Mouse (Mus musculus): ENCODE results near the gene Pid1. TPM values are rescaled to one million over a fixed set of nuclear protein-coding genes. Genes with fewer than 3 reads are reported as not detected.

Pid1 gene
- polyA plus RNA-seq, 1 experiment from 2014 or later = 62.4 TPM

- ATAC-seq (ENCODE audit: low FRiP score, low read depth) = peak; percentile 39
- no peaks in the 10 kb centered on the region for H3K36me3 ChIP-seq
- WGBS = 27% methylated on average over 6 of the region's 6 CpGs
- no peak overlapping the region for H3K9ac ChIP-seq (replicated peaks)
- H3K4me2 ChIP-seq (replicated peaks) = no peak overlapping the region
- H3K27me3 ChIP-seq = peaks cover 8% of the 10 kb centered on the region
- no peaks in the 10 kb centered on the region for H3K9me3 ChIP-seq
- no peak overlapping the region for H3K4me3 ChIP-seq
- peaks cover 11% of the 10 kb centered on the region; the same call in 1 of the 2 replicates for H3K4me1 ChIP-seq
- H3K27ac ChIP-seq (replicated peaks) = no peak overlapping the region
These were observed 77.3 kb downstream of the Pid1 start for GRCm38 (mm10) chr1:84286682-84287111.

GRCm38 (mm10) chr1:84285620-84286019 lies 78.4 kb downstream of the Pid1 start:
- WGBS = 87% methylated on average over 7 of the region's 7 CpGs
- H3K27ac ChIP-seq (replicated peaks) = no peak overlapping the region
- H3K4me1 ChIP-seq = peaks cover 11% of the 10 kb centered on the region; the same call in 1 of the 2 replicates
- no peak overlapping the region for H3K9ac ChIP-seq (replicated peaks)
- H3K36me3 ChIP-seq = no peaks in the 10 kb centered on the region
- no peak overlapping the region for H3K4me3 ChIP-seq
- no peak overlapping the region for H3K4me2 ChIP-seq (replicated peaks)
- no peak for ATAC-seq (ENCODE audit: low FRiP score, low read depth)
- no peaks in the 10 kb centered on the region for H3K9me3 ChIP-seq
- peaks cover 8% of the 10 kb centered on the region for H3K27me3 ChIP-seq

DNA sequence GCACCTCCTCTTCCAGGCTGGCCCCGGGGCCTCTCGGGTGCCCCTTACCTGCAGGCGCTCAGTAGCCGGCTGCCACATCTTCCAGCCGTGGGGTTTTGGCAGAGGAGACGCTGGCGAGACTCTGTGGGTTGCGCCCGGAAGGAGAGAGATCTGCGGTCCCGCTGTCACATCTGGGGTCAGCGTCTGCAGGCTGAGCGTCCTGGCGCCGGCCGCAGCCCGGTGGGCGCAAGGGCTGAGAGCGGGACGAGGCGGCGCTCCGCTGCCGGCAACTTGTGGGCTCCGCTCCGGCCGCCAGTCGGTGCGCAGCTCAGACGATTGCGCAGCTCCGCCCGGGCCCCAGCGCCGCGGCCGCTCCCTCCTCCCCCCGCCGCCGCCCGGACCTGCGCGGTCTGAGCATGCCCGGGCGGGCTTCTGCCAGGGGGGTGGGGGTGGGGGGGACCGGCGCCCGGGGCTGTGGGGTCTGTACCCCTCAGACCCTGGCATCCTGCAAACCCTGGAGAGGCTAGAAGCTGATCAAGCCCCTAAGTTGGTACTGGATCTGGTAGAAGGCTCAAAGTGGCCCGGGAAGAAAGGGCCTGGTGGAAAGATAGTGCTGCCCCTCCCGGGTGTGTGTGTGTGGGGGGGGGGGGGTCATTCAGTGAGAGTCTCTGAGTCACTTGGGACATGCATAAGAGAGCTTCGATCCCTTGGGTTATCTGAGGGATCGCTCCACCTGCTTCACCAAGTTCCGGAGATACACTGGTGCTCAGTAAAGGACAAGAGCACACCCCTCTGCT lies 79.5 kb downstream of the Pid1 start:
- Histone ChIP-seq H3K4me3 (peak overlapping the region; percentile 64), H3K4me1 (peaks cover 11% of the 10 kb centered on the region; the same call in 1 of the 2 replicates), H3K27me3 (peaks cover 8% of the 10 kb centered on the region), H3K27ac (replicated peaks) (peak overlapping the region; percentile 63), H3K4me2 (replicated peaks) (peak overlapping the region; percentile 84), H3K9ac (replicated peaks) (peak overlapping the region; percentile 69), H3K9me3 (no peaks in the 10 kb centered on the region), H3K36me3 (no peaks in the 10 kb centered on the region)
- ATAC-seq (ENCODE audit: low FRiP score, low read depth) = peak; percentile 91
- 4% methylated on average over 36 of the region's 53 CpGs for WGBS

- no peaks in the 10 kb centered on the region for H3K36me3 ChIP-seq
- peaks cover 11% of the 10 kb centered on the region; the same call in 1 of the 2 replicates for H3K4me1 ChIP-seq
- peak overlapping the region; percentile 84 for H3K4me2 ChIP-seq (replicated peaks)
- H3K27me3 ChIP-seq = peaks cover 8% of the 10 kb centered on the region
- no peaks in the 10 kb centered on the region for H3K9me3 ChIP-seq
- no peak overlapping the region for H3K9ac ChIP-seq (replicated peaks)
- peak overlapping the region; percentile 64 for H3K4me3 ChIP-seq
- ATAC-seq (ENCODE audit: low FRiP score, low read depth) = no peak
- 11% methylated on average over 2 of the region's 2 CpGs for WGBS
- no peak overlapping the region for H3K27ac ChIP-seq (replicated peaks)
These were observed 80.9 kb downstream of the Pid1 start for GRCm38 (mm10) chr1:84283119-84283518.

DNA sequence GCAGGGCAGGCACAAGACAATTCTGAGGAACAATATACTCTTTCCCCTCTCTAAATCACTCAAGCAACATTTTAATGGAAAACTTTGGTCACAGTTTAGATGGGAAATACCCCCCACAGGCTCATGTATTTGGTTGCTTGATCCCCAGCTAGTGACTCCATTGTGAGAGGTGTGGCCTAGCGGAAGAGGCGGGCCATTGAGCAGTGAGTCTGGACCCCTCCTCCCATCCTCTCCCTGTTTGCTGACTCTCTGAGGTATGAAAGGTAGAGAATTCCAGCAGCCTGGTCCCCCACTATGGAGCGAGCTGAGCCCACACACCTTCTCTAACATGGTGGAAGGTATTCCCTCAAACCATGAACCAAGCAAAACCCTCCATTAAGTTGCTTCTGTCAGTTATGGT lies 83.8 kb downstream of the Pid1 start:
- WGBS = 89% methylated on average over 3 of the region's 3 CpGs
- no peak overlapping the region for H3K4me3 ChIP-seq

DNA sequence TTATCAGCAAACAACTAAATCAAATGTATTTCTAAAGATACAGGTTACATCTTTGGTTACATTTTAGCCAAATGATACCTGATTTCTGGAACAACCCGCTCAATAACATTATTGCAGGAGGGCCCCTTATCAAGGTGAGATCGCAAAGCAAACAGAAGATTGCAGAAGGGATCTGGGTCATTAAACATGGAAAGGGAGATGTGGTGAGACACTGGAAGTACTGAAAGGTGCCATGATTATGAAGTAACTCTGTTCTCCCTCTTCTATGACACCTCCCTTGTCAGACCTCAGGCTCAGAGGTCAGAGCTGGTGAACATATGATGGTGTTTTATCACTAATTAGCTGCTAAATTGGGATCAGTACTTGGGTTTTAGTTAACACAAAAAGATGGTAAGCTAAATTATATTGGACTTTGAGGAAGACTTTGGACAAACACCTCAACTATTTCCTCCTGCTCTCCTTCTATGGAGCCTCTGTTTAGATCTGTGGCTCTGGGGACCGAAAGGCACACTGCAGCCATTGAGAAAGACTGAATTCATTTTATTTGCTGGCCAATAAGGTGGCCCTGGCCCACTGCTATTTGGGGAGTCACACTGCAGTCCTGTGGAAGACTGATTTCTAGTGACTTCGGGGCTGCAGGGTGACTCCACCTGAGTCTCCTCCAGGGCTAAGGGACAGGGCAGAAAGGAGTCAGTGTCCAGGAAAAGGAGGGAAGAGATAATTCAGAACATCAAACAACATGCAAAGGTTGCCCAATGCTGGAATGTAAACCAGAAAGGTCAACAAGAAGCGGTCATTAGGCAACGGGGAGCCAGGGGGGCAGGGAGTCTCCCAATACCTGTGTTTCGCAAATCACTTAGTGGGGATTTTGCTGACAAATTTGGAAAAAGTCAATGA lies 85.4 kb downstream of the Pid1 start:
- ATAC-seq (ENCODE audit: low FRiP score, low read depth) = no peak
- Histone ChIP-seq H3K4me2 (replicated peaks) (no peak overlapping the region), H3K4me3 (no peak overlapping the region), H3K9ac (replicated peaks) (no peak overlapping the region), H3K36me3 (no peaks in the 10 kb centered on the region), H3K9me3 (no peaks in the 10 kb centered on the region), H3K27me3 (no peaks in the 10 kb centered on the region; the same call in 1 of the 2 replicates), H3K27ac (replicated peaks) (no peak overlapping the region), H3K4me1 (0 out of 2 replicates have a peak, but pooled peaks cover 5% of the 10 kb centered on the region)
- 92% methylated on average over 7 of the region's 7 CpGs for WGBS

More for the DNA sequence above, 83.8 kb downstream of the Pid1 start:
- ATAC-seq (ENCODE audit: low FRiP score, low read depth) = no peak
- no peak overlapping the region for H3K9ac ChIP-seq (replicated peaks)
- H3K27me3 ChIP-seq = peaks cover 1% of the 10 kb centered on the region
- H3K4me2 ChIP-seq (replicated peaks) = no peak overlapping the region
- H3K36me3 ChIP-seq = no peaks in the 10 kb centered on the region
- no peak overlapping the region for H3K27ac ChIP-seq (replicated peaks)
- no peaks in the 10 kb centered on the region for H3K9me3 ChIP-seq
- peaks cover 11% of the 10 kb centered on the region; the same call in 1 of the 2 replicates for H3K4me1 ChIP-seq

- H3K4me3 ChIP-seq = no peak overlapping the region
- no peak overlapping the region for H3K27ac ChIP-seq (replicated peaks)
- no peaks in the 10 kb centered on the region for H3K36me3 ChIP-seq
- no peaks in the 10 kb centered on the region for H3K4me1 ChIP-seq
- H3K9me3 ChIP-seq = no peaks in the 10 kb centered on the region
- ATAC-seq (ENCODE audit: low FRiP score, low read depth) = no peak
- H3K4me2 ChIP-seq (replicated peaks) = no peak overlapping the region
- H3K9ac ChIP-seq (replicated peaks) = no peak overlapping the region
- WGBS = 66% methylated on average over 4 of the region's 4 CpGs
- no peaks in the 10 kb centered on the region for H3K27me3 ChIP-seq
These were observed 91.0 kb downstream of the Pid1 start for GRCm38 (mm10) chr1:84272951-84273350.

DNA sequence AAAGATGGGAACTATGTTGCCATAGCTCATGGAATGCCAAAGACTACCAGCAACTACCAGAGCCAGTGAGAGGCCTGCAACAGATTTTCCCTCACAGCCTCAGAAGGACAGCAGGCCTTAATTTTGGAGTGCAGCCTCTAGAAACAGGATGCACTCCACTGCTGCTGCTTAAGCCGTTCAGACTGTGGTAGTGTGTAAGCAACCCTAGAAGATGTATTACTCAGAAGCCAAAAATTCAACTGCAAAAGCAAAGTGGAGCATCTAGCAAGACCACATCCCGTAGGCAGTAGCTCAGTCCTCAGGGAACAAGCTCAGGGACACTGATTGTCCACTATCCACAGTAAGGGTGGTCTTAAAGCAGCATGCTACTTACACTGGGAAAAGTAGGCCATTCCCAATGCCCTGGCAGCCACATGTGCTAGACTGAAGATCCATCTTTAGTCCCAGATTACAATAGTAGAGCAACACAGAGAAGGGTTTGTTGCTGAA lies 92.2 kb downstream of the Pid1 start:
- H3K4me3 ChIP-seq = no peak overlapping the region
- no peak overlapping the region for H3K4me2 ChIP-seq (replicated peaks)
- no peak overlapping the region for H3K27ac ChIP-seq (replicated peaks)
- H3K36me3 ChIP-seq = no peaks in the 10 kb centered on the region
- no peaks in the 10 kb centered on the region for H3K9me3 ChIP-seq
- no peaks in the 10 kb centered on the region for H3K27me3 ChIP-seq
- no peak overlapping the region for H3K9ac ChIP-seq (replicated peaks)
- 80% methylated on average over 2 of the region's 2 CpGs for WGBS
- no peak for ATAC-seq (ENCODE audit: low FRiP score, low read depth)
- H3K4me1 ChIP-seq = no peaks in the 10 kb centered on the region

DNA sequence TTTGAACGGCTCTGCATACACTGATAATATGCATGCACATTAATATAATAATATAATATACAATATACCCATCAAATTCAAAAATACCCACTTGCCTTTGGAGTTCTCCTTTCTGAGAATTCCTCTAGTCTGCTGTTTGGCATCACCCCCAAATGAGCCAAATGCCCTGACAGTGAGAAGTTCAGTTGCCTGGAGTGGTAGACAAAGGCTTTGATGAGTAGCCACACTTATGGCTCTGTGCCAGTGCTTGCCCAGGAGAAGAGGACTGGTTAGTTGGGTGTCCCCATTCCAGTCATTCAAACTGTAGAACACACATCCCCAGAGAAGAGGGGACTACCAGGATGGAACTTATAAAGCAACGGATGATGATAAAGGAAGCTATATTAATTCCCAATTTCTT lies 106.3 kb downstream of the Pid1 start:
- Histone ChIP-seq H3K36me3 (no peaks in the 10 kb centered on the region), H3K4me1 (no peaks in the 10 kb centered on the region), H3K9ac (replicated peaks) (no peak overlapping the region), H3K27me3 (no peaks in the 10 kb centered on the region), H3K4me3 (no peak overlapping the region), H3K27ac (replicated peaks) (no peak overlapping the region), H3K9me3 (no peaks in the 10 kb centered on the region), H3K4me2 (replicated peaks) (no peak overlapping the region)
- no peak for ATAC-seq (ENCODE audit: low FRiP score, low read depth)
- WGBS = 98% methylated on average over 2 of the region's 2 CpGs

- no peaks in the 10 kb centered on the region for H3K27me3 ChIP-seq
- no peak overlapping the region for H3K4me2 ChIP-seq (replicated peaks)
- H3K27ac ChIP-seq (replicated peaks) = no peak overlapping the region
- H3K9me3 ChIP-seq = no peaks in the 10 kb centered on the region
- no peak overlapping the region for H3K4me3 ChIP-seq
- no peak for ATAC-seq (ENCODE audit: low FRiP score, low read depth)
- no peaks in the 10 kb centered on the region for H3K4me1 ChIP-seq
- H3K36me3 ChIP-seq = no peaks in the 10 kb centered on the region
- H3K9ac ChIP-seq (replicated peaks) = no peak overlapping the region
- 85% methylated on average over 5 of the region's 5 CpGs for WGBS
These were observed 109.6 kb downstream of the Pid1 start for GRCm38 (mm10) chr1:84254361-84254760.

- no peak overlapping the region for H3K4me2 ChIP-seq (replicated peaks)
- no peaks in the 10 kb centered on the region for H3K4me1 ChIP-seq
- ATAC-seq (ENCODE audit: low FRiP score, low read depth) = no peak
- H3K36me3 ChIP-seq = no peaks in the 10 kb centered on the region
- H3K27me3 ChIP-seq = no peaks in the 10 kb centered on the region
- no peak overlapping the region for H3K9ac ChIP-seq (replicated peaks)
- no peak overlapping the region for H3K27ac ChIP-seq (replicated peaks)
- no peaks in the 10 kb centered on the region for H3K9me3 ChIP-seq
- WGBS = 65% methylated on average over 3 of the region's 3 CpGs
- no peak overlapping the region for H3K4me3 ChIP-seq
These were observed 110.1 kb downstream of the Pid1 start for GRCm38 (mm10) chr1:84253838-84254237.

DNA sequence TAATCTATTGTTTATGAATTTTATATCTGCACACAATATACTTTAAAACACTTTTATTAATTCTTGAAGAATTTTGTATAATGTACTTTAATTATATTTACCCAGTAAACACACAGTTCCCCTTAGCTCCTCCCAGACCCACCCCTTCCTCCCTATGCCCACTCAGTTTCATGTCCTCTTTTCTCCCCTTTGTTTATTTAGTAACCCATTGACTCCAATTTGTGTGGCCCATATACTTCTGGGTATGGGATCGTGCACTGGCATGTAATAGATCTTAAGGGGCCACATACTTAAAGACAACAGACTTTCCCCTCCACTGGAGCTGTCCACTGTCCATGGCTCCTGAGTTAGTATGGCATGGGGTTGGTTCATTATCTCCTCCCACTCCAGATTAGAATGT lies 112.8 kb downstream of the Pid1 start:
- 65% methylated on average over 1 of the region's 1 CpGs for WGBS
- H3K36me3 ChIP-seq = no peaks in the 10 kb centered on the region
- no peak overlapping the region for H3K9ac ChIP-seq (replicated peaks)
- no peak overlapping the region for H3K4me2 ChIP-seq (replicated peaks)
- H3K27ac ChIP-seq (replicated peaks) = no peak overlapping the region
- no peaks in the 10 kb centered on the region for H3K27me3 ChIP-seq
- H3K4me1 ChIP-seq = no peaks in the 10 kb centered on the region
- no peak for ATAC-seq (ENCODE audit: low FRiP score, low read depth)
- H3K4me3 ChIP-seq = no peak overlapping the region
- H3K9me3 ChIP-seq = no peaks in the 10 kb centered on the region

Measured in midbrain, embryonic 12.5 days (tissue).